Mouse (Mus musculus) induced T-regulatory cell, adult 2 months (primary cell): ENCODE results near the gene Lgi2.

Source experiments
- DNase-seq: peaks from one replicate; pipeline ENCODE4 v3.0.0-alpha.2; 2012; ENCODE audit warnings: low read depth

Gene Lgi2

DNA sequence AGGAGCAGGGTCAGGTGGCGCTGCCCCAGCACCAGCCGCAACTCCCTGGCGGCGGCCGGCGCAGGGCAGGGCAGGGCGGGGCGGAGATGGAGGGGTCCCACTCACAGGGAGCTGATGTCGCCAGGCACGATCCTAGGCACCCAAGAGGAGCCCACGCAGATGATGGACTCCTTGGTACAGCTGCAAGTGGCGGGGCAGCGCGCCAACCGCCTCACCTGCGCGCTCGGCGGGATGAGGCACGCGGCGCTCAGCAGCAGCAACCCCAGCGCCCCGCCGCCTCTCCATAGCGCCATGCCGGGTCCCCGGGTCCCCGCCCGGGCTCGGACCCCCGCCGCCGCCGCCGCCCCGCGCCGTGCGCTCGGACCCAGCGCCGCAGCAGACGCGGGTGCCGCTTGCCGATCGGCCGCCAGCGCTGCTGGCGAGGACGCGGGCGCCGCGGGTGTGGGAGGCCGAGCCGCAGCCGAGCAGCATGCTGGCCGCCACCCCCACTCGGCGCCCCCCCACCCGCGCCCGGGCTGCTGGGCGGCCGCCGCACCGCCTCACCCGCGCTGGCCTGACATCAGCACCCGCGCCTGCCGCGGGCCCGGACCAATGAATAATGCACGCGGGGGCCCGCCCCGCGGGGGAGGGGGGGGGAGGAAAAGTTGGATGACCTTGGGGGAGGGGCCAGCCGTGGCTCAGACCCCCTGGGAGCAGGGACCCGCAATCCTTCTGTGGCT lies at the start of gene Lgi2:
Lgi2 (minus strand) TSS at position 650 of the 719 bp plus-strand sequence.
- DNase-seq, result no peak

DNA sequence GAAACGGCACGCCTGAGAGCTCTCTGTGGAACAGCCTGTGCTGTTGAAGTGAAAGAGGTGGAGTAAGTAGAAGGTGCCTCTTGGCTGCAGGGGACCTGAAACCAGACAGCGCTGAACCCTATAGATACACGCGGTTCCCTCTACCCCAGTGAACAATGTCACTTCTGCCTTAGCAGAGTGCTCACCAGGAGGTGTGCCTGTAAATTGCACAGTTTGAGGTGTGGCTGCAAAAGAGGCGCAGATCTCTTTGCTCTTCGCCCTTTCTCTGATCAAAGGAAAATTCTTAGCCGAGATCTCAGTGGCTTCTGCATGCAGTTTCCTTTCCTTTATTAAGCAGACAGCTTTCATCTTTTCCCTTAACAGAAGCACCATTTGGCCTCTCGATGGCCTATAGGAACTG lies 49.2 kb upstream of the Lgi2 start:
- no peak for DNase-seq

GRCm38 (mm10) chr5:52614686-52615085 lies 48.4 kb upstream of the Lgi2 start:
- no peak for DNase-seq

GRCm38 (mm10) chr5:52612776-52613175 lies 46.5 kb upstream of the Lgi2 start:
- DNase-seq, result no peak

GRCm38 (mm10) chr5:52611315-52611895 lies 45.1 kb upstream of the Lgi2 start:
- no peak for DNase-seq

DNA sequence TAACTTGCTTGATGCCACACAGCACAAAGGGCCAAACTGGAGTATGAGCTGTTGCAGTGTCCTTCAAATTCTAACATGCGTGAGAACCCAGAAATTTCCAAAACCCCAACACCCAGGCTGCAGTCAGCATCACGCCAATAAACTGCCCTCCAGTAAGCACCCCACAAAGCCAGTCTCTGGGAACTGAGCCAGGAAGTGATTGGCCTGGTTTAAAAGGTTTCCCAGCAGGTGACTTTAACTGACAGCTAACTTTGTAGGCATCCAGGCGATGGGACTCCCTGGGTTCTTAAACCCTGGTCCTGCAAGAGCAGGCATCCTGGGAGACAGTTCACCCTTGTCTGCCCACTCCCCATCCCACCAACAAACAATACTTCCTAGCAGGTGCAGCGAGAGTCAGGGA lies 44.0 kb upstream of the Lgi2 start:
- DNase-seq, result no peak

DNA sequence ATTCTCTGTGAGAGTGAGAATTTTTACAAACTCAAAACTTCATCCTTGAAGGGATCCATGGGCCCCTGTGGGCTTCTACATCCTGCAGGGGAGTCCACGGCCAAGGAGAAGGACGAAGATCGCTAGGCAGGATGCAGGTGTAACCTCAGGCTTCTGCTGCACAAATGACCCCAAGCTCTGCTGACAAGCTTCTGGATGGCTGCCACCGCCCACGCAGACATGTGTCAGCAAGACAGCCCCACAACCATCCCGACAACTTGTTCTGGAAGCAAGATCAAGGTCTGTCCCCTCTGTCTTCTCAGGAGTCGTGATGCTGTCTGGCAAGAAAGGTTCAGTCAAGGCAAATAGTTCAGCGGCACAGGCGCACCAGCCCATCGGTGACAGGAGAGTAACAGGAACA lies 43.4 kb upstream of the Lgi2 start:
- no peak for DNase-seq

DNA sequence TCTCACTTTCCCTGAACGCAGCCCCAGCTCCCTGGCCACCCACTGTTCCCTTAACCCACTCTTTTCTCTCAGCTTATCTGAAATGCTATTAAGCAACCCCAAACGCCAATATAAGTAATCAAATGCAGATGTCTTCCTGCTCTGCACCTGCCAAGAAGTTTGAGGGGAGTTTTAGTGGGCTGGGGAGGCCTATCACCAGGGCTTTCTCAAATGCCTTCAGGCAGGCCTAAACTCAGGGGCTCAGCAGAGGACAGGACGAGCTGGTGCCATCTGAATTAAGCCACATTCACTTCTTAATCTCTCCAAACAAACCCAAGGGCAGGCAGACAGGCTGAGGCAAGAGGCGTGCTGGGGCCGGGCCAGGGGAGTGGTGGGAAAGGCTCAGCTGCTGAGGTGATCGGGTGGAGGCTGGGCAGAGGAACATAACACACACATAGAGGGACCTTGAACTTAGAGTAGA lies 38.4 kb upstream of the Lgi2 start:
- DNase-seq, result no peak

- no peak for DNase-seq
Observed at GRCm38 (mm10) chr5:52590612-52591011, 24.4 kb upstream of the Lgi2 start.

DNA sequence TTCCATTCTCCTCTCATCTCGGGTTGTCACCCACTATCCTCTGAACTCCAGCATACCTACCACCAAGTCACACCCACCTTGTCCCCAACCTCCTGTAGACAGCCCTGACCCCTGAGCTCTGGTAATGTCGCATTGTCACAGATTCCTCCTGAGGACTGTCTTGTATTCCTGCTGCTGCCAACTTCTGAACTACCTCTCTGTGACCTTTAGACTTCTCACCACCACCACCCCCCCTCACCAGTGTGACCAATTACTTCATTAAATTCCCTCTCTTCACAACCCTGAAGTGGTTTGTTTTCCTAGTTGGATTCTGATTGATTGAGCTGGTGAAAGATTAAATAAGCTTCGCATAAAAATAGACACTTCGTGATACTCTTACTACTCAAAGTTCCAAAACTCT lies 22.4 kb upstream of the Lgi2 start:
- no peak for DNase-seq

DNA sequence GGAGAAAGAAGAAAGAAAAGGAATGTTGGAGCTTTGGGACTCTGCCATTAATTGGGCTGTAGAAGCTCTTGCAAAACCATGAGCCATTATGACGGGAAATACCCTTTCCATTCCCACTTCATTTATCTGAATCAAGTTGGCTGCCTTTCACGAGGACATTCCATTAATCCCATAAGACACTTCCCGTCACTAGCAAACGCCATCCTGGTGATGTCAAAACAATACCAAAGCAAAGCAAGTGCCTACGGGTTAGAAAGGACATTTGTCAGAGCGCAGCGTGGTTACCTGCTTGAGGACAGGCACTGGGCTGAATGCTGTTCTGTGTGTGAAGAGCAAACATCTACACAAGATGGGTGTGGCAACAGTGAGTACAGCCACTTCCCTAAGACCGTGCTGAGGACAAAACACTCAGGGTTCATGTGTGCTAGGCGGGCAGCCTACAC lies 21.1 kb upstream of the Lgi2 start:
- no peak for DNase-seq

DNA sequence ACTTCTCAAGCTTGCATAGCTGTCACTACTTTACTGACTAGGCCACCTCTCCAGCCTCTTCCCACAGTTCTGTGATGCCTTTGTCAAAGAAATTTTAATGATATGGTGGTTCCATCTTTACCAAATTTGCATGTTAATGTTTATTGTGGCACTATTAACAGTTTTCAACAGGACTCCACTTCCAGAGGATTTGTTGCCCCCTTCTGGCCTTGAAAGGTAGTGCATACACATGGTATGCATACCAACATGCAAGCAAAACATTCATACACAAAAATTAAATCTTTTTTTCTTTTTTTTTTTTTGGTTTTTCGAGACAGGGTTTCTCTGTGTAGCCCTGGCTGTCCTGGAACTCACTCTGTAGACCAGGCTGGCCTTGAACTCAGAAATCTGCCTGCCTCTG lies 6.3 kb upstream of the Lgi2 start:
- DNase-seq, result peak; percentile 3

DNA sequence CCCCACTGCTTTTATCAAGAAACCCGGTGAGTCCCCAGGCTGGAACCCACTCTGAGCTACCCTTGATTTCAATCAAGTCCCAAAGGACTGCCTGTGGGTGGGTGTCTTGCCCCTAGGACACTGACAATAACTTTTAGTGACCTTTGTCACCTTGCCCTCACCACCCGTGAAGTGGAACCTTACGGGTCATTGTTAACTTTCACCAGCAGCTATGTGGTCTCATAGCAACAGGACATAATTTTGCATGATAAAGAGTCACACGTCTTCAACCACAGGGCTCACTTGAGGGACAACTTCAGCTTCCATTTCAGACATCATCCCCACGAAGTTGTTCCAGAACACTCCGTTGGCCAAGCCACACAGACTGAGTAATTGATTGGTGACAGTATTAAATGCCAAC lies 4.5 kb upstream of the Lgi2 start:
- DNase-seq, result no peak

- DNase-seq, result no peak
Observed at GRCm38 (mm10) chr5:52565214-52565812, 949 bp downstream of the Lgi2 start.

DNA sequence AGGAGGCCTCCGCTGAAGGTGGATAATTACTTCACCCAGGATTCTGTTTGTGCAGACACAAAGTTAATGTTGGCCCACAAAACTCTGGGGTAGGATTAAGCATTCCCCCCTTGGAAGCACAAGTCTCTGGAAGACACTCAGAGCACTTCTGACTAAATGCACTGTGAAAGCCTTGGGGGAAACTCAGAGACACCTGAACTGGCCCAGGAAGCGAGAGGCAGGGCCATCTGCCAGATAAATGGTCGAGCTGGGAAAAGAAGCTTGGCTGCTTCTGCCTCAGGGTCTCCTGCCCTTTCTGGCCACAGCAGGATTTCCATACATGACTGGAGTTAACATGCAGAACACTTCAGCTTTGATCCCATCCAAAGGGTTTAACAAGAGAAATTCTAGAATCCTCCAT lies 1.9 kb downstream of the Lgi2 start:
- DNase-seq, result no peak

DNA sequence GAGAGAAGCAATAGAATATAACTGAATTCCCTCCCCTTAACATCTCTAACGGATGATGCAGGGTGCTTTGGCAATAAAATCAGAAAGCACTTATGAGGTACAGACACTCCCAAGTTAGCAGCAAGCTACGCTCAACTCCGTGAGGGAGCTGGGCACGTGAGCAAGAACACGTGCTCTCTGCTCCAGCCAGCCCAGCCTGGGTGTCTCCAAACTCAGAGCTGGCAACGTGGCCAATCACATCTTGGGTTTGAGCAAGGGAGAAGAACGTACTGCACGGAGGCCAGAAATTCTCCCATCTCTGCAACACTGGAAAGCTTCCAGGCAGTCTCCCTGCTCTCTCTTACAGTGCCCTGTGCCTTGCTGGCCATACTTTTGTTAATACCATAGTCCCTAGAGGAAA lies 6.0 kb downstream of the Lgi2 start:
- DNase-seq, result no peak

- no peak for DNase-seq
Observed at GRCm38 (mm10) chr5:52555526-52555925, 10.7 kb downstream of the Lgi2 start.

GRCm38 (mm10) chr5:52551318-52551632 lies 15.0 kb downstream of the Lgi2 start:
- DNase-seq, result no peak

GRCm38 (mm10) chr5:52550613-52551317 lies 15.5 kb downstream of the Lgi2 start:
- no peak for DNase-seq

DNA sequence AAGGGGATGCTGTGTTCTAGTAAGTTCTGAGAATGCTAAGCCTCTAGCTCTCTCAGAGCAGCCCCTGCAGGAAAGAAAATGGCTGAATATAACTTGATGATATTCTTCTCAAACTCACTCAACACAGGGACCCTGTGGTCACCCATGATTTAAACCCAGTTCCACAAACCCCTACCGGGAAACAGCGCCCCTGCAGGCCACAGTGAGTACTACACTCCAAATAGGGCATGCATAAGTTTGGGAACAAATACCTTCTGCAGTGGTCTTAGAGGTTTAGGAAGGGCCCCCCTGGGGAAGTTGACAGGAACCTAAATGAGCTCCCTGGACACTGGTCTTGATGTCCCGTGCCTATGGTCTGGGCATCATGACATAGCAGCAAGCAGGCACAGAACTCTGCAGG lies 19.3 kb downstream of the Lgi2 start:
- peak; percentile 44 for DNase-seq

- DNase-seq, result no peak
Observed at GRCm38 (mm10) chr5:52543770-52544169, 22.5 kb downstream of the Lgi2 start.

DNA sequence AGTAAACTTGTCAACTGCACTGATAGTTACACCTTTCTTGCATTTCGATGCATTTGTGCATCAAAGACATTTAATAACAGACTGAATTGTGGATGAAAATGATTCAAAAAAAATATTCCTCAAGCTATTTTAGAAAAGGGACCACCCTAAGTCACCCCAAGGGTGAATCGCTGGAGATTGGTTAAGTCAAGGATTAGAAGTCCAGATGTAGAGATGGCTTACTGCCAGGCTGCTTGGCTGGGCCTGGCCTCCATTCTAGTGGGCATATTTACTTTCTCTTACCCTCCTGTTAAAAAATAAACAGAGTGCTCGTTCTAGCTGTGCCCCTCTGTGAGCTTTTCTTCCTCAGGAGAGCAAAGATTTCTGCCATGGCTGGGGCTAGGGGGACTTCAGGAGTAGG lies 26.1 kb downstream of the Lgi2 start:
- no peak for DNase-seq

DNA sequence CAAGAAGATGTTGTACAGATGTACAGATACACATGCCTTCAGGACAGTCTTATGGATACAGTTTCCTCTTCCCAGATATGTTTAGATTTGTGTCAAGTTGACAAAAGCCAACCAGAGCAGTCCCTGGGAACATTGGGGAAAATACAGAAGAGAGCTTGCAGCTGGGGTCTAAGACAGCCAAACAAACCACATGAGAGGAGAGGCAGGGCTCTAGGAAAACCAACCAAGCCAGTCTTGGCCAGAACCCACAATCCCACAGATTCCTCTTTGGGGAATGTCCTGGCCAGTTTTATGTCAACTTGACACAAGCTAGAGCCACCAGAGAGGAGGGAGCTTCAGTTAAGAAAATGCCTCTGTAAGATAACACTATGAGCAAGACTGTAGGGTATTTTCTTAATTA lies 26.8 kb downstream of the Lgi2 start:
- no peak for DNase-seq
